Mouse (Mus musculus): ENCODE results near the gene Pappa. TPM values are rescaled to one million over a fixed set of nuclear protein-coding genes. Genes with fewer than 3 reads are reported as not detected.

Gene Pappa
- total RNA-seq, 2 experiments from 2014 or later: 1.3 to 1.5 TPM

DNA sequence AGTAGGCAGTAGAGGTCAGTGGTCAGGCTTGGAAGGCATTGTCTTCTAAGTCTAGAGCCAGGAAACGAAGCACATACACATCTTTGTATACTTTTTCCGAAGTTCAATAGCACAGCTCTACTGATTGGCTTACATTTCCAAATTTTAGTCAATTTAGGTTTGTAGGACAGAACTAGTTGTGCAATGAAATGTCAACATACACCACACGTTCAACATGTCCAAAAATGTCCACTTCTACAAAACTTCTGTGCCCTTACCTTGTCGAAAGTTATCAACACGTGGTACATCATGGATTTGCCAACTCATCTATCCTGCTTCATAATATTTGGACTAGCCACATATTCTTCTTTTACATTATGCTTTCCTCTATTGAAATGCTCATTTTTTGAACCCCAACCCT, 10.4 kb downstream of the Pappa start:
- H3K4me3 ChIP-seq: no peak overlapping the region
- H3K27ac ChIP-seq: no peak overlapping the region
- DNase-seq (ENCODE audit: low spot score in 2 of 2): no peak
- TF ChIP-seq CTCF (conservative IDR thresholded peaks at IDR 0.05): no peak

DNA sequence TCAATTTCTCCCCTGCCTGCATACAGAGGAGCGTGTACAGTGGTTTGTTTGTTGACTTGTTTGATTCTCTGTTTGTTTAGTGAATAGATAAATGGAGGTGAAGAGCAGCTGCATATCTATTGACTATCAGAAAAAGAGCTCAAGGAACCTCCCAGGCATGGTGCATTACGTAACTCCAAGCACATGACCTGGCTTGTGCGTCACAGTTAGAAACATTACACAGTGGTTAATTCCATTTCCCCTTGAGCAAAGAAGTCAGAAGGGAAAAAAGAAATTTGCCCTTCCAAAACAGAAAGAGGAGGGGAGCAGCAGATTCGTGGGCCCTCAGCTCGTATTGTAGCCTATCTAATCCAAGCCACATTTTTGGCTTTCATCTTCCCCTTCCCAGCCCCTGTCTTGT, 11.1 kb downstream of the Pappa start:
- H3K27ac ChIP-seq: no peak overlapping the region
- TF ChIP-seq CTCF (conservative IDR thresholded peaks at IDR 0.05): no peak
- H3K4me3 ChIP-seq: no peak overlapping the region
- no peak for DNase-seq (ENCODE audit: low spot score in 2 of 2)

DNA sequence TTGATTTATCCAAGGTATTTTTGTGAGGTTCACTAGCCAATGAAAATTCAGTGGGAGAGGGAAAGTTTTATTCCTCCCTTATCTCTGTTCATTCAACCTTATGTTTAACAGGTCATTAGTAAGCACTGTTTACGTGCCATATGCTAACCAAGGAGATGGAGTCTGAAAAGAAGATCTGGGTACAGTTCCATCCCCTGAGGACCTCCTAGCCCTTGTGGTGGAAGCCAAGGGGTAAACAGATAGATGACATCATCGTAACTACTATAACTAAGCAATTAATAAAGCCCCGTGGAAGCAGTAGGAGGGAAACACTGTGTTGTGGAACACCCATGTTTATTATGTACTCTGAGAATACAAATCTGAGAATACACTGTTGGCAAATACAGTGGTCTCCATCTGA, 12.6 kb downstream of the Pappa start:
- no peak for TF ChIP-seq CTCF (conservative IDR thresholded peaks at IDR 0.05)
- no peak overlapping the region for H3K4me3 ChIP-seq

DNA sequence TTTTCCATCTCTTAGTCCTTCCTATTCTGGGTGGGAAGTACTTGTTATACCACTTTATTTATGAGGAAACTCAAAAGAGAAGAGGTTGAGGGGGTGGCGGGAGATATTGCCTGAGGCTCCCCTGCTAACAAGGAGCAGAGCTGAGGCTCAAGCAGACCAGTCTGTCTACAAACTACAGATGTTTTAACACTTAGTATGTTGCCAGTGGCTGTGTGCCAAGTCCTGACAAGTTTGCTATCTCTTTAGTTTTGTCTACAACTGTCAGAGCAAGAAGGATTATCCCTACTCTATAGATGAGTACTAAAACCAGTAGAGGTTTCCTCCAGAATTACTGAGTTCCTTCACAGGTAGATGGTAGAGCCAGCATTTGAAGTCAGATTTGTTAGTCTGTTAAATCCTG, 23.0 kb downstream of the Pappa start:
- Histone ChIP-seq H3K4me3 (no peak overlapping the region), H3K27ac (no peak overlapping the region)
- no peak for TF ChIP-seq CTCF (conservative IDR thresholded peaks at IDR 0.05)
- DNase-seq (ENCODE audit: low spot score in 2 of 2): no peak

More for the DNA sequence above, 12.6 kb downstream of the Pappa start:
- DNase-seq (ENCODE audit: low spot score in 2 of 2): no peak
- H3K27ac ChIP-seq: no peak overlapping the region

DNA sequence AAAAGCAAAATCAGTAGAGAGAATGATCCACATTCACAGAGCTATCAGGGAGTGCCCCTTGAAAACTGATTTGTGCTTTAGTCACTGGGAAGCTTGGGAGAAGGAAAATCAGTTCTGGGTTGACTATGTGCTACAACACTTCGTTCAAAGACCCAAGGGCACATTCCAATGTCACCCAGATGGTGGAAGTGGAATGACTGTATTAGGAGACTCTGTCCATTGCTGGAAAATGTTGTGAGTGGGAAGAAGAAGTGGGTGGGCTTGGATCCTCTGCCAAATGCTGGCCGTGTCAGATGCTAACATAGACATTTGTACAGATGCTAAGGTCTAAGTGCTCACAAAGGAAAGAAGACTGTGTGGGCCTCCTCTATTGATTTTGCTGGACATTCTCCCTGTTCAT, 29.6 kb downstream of the Pappa start:
- Histone ChIP-seq H3K4me3 (no peak overlapping the region), H3K27ac (no peak overlapping the region)
- no peak for DNase-seq (ENCODE audit: low spot score in 2 of 2)
- TF ChIP-seq CTCF (conservative IDR thresholded peaks at IDR 0.05): no peak

DNA sequence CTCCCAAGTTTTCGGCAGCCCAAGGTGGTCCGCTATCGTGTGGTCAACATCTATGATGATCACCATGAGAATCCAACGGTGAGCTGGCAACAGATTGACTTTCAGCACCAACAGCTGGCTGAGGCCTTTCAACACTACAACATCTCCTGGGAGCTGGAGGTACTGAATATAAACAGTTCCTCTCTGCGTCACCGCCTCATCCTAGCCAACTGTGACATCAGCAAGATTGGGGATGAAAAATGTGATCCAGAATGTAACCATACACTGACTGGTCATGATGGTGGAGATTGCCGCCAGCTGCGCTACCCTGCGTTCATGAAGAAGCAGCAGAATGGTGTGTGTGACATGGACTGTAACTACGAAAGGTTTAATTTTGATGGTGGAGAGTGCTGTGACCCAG, 32.3 kb downstream of the Pappa start:
- Histone ChIP-seq H3K4me3 (no peak overlapping the region), H3K27ac (no peak overlapping the region)
- DNase-seq (ENCODE audit: low spot score in 2 of 2): no peak
- no peak for TF ChIP-seq CTCF (conservative IDR thresholded peaks at IDR 0.05)

DNA sequence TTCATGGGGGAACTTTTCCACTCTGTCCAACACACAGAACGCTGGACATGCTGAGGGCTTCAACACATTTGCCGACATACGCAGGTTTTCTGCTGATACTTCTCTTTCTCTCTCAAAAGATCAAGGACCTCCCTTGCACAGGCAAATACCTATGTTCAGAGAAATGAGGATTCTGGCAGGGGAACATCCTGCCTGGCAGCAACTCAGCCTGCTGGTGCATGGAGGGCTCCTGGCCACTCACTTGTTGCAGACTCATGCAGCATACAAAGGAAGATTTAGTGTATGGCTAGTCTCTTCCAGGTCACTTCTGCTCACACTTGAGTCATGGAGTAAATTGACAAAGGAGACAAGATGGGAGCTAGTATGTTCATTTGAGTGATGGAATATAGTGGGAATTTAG, 34.7 kb downstream of the Pappa start:
- Histone ChIP-seq H3K27ac (no peak overlapping the region), H3K4me3 (no peak overlapping the region)
- no peak for TF ChIP-seq CTCF (conservative IDR thresholded peaks at IDR 0.05)
- DNase-seq (ENCODE audit: low spot score in 2 of 2): no peak

DNA sequence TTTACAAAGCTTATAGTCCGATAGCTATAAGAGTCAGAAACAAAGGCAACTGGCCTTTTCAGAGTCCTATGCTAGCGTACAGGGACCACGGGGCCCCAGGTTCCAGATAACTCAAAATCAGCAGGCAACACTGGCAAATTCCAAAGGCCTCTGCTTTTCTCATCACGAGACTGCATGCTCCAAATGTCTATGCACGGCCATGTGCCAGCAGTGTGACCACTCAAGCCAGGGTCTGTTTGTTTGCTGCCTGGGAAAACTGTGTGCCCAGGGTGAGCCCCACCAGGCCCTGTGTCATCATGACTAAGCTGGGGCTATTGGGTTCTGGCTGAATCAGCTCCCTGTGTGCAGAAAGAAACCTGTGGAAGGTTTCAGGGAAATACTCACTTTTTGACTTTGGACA, 35.5 kb downstream of the Pappa start:
- no peak for TF ChIP-seq CTCF (conservative IDR thresholded peaks at IDR 0.05)
- no peak overlapping the region for H3K27ac ChIP-seq
- no peak overlapping the region for H3K4me3 ChIP-seq
- no peak for DNase-seq (ENCODE audit: low spot score in 2 of 2)

DNA sequence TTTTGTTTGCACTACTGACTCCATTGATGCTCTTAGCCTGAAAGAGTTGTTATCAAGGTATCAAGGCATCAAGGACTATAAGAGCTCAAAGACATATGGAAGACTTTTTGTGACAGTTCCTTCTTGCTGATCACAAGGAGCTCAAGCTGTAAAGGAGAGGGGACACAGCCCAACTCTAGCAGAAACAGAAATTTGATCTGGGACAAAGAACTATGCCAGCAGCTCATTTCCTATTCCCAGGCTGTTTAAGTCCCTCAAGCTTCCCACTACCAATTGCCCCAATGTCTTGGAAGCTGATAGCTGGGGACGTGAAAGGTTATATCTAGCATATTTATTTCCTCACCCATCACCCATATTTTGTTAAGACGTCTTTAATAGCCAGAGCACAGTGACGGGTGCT, 39.7 kb downstream of the Pappa start:
- DNase-seq (ENCODE audit: low spot score in 2 of 2): no peak
- Histone ChIP-seq H3K4me3 (no peak overlapping the region), H3K27ac (no peak overlapping the region)
- no peak for TF ChIP-seq CTCF (conservative IDR thresholded peaks at IDR 0.05)

DNA sequence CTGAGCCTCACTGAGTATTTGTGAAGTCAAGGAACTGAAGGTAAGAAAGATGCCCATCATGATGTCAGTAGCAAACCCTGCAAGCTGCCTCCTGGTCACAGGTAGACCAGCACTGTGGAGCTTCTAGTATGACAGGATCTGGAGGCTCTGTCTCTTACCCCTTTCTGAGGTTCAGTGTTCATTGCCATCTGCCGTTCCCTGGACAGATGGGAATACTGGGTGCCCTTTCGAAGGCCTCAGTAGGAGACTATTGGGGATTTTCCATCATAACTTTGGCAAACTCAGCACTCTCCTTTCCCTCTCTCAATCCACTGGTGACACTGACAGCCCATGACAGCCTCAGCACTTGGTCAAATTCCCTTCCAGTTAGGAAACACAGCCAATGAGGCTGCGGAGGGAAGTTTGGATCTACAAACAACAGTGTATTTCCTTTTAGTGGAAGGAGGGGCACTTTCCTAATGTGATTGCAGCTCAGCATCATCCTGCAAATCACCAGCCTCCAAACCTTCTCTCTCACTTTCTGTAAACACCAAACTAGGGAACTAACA, 42.4 kb downstream of the Pappa start:
- TF ChIP-seq CTCF (conservative IDR thresholded peaks at IDR 0.05): no peak
- Histone ChIP-seq H3K4me3 (no peak overlapping the region), H3K27ac (no peak overlapping the region)
- DNase-seq (ENCODE audit: low spot score in 2 of 2): no peak

DNA sequence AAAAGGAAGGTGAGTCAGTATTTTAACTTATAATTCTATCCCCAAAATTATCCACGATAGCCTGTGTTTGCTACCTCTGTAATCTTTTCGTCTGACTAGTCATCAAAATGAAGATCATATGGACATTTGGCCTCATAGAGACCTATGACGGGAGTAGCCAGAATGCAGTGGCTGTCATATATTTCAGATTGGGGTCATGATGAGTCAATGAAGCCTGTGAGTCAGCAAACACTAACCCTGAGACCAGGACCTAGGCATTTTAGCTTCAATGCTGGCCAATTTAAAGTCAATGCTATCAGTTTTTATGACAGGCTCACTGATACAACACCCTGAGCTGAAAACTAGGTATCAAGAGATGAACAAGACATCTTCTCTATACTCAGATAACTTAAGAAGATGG, 50.5 kb downstream of the Pappa start:
- DNase-seq (ENCODE audit: low spot score in 2 of 2): no peak
- Histone ChIP-seq H3K27ac (no peak overlapping the region), H3K4me3 (no peak overlapping the region)
- TF ChIP-seq CTCF (conservative IDR thresholded peaks at IDR 0.05): no peak

DNA sequence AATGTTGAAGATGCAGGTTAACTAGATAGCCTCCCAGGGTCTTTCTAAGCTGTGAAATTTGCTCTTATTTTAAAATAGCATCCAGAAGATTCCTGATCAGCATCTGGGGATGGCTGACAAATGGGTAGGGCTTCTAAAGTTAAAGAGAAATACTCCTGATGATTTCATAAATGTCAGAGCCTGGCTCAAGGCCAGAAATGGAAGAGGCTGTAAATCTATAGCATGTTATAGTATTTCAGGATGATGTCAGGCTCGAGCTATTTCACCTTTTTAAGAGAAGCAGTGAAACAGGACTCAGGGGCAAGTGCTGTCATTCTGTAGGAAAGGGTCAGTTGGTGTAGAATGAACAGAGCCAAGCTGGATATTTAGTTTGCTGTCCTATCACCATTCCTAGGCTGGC, 54.2 kb downstream of the Pappa start:
- H3K27ac ChIP-seq: no peak overlapping the region
- H3K4me3 ChIP-seq: no peak overlapping the region
- TF ChIP-seq CTCF (conservative IDR thresholded peaks at IDR 0.05): no peak
- no peak for DNase-seq (ENCODE audit: low spot score in 2 of 2)

DNA sequence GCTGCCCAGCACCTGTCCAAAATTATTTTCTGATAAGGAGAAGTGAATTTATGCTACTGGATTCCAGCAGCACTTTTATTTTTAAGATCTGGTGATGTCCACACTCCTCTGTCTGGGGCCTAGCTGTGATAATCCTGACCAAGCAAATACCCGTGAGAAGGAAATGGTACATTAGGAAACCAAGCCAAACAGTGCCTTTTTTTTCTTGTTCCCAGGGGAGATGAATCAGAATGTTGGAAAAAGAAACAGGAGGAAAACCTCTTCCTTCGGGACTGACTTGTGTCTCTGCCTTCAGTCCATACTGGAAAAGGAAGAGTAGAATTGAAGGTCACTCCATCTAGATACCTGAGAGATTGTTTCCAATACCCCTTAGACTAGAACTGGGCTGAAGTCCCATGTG, 63.3 kb downstream of the Pappa start:
- DNase-seq (ENCODE audit: low spot score in 2 of 2): no peak
- TF ChIP-seq CTCF (conservative IDR thresholded peaks at IDR 0.05): no peak

DNA sequence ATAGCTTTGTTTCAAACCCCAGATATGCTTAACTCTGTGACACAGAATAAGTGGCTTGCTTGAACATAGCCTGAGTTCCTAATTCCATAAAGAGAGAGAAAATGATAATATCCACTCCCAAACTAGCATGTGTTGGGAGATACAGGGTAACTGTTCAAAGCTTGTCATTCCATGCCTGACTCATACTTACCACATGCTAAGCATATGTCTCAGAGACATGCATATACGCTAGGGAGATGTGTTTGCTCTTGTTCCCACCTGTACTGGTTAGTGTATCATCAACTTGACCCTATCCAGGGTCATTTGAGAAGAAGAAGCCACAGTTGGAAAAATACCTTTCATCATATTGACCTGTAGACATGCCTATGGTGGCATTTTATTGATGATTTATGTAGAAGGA, 63.7 kb downstream of the Pappa start:
- no peak overlapping the region for H3K27ac ChIP-seq
- H3K4me3 ChIP-seq: no peak overlapping the region
- no peak for DNase-seq (ENCODE audit: low spot score in 2 of 2)
- no peak for TF ChIP-seq CTCF (conservative IDR thresholded peaks at IDR 0.05)

More for the DNA sequence above, 63.3 kb downstream of the Pappa start:
- Histone ChIP-seq H3K4me3 (no peak overlapping the region), H3K27ac (no peak overlapping the region)

Measured in layer of hippocampus, adult 2 months (tissue).